Mouse (Mus musculus): ENCODE data around the gene Dock8.
"Not testable (repeated sequence)": the region's sequence is repeated elsewhere in the genome, so short reads cannot be mapped to it uniquely, and the experiment has no call there.

Dock8 gene

DNA sequence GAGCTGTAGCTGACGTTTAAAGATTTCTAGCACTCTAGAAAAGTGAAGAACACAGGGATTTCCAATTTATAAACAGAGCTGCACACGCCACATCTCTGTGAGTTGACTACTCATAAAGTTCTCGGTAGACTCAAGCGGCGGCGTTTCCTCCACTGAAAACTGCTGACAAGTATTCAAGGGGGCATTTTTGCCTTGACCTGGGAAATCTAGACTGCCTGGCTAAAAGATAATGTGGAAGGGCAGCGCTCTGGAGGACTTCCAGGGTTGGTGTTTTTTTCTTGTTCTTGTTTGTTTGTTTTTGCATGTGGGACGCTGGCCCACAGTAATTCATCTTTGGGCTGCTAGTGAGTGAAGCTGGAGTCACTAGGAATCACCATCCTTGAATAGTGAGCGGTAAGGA lies 819 bp downstream of the Dock8 start:
- no peak for DNase-seq

DNA sequence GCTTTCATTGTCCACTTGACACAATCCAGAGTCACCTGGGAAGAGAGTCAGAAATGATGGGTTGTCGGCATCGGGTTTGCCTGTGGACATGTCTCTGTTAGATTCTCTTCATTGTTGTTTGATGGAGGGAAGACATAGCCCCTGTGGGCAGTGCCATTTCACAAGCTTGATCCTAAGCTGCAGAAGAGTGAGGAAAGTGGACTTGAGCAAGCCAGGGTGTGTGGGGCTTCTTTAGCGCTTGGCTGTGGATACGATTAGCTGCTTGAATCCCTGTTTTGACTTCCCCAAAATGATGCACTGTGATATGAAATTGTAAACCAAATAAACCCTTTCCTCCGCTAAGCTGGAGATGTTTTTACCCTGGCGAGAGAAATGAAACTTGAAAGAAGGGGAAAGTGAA lies 2.7 kb downstream of the Dock8 start:
- no peak for DNase-seq

DNA sequence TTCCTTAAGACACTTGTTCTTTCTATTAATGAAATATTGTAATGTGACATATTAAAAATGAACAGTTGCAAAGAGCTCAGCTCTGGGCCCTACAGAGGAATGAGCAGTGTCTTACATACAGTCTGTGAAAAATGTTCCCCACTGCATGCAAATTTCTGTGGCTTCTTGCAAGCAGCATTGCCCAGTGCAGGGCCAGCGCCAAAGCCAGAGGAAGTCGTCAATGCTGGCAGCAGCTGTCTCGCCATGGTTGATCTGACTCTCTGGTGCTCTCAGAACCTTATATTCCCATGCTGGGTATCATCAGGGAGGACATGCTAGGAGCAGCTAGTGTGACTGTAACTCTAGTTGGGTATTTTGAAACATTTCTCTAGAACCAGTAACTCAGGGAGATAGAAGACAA lies 3.5 kb downstream of the Dock8 start:
- no peak for DNase-seq

DNA sequence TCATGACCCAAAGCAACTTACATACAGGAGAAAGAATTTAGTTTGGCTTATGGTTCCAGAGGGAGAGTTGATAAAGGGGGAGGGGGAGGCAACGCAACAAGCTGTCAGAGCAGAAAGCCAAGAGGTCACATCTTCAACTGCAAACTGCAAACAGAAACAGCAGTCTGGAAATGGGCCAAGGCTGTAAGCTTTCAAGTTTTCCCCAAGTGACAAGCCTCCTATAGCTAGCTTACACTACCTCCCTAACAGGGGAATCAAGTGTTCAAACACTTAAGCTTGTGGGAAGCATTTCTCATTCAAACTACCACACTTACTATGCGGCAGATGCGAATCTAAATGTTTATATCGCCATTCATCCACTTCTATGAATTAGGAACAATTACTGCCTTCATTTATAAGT lies 4.5 kb downstream of the Dock8 start:
- DNase-seq: peak; percentile 46

DNA sequence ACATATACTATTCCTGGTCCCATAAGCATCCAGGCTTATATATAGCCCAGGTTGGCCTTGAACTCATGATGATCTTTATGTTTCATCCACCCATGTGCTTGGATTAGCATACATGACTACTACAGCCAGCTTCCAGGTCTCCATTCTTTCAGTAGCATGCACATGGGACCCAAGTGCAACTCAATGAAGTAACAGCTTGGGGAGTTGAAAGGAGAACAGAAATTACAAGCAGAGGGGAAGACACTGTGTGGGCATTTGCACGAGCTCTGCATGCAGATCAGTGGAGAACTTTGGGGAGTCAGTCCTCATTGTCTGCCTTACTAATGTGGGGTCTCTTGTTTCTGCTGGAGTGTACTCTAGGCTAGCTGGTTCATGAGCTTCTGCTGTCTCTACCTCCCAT lies 7.4 kb downstream of the Dock8 start:
- no peak for DNase-seq

DNA sequence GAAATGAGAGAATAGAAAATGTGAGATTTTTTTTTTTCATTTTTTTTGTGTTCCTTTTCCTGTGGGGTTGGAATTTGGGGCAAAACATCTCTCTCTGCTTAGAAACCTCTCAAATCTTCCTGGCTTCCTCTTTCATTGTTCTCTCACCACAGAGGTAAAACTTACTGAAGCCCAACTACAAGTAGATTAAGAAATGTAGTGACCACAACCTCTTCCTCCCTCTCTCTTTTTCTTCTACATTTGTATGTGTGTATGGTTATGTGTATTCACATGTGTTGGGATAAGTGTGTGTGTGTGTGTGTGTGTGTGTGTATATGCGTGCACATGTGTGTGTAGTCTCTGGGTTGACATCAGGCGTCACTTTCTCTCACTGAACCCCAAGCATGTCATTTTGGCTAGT lies 9.2 kb downstream of the Dock8 start:
- no peak for DNase-seq

DNA sequence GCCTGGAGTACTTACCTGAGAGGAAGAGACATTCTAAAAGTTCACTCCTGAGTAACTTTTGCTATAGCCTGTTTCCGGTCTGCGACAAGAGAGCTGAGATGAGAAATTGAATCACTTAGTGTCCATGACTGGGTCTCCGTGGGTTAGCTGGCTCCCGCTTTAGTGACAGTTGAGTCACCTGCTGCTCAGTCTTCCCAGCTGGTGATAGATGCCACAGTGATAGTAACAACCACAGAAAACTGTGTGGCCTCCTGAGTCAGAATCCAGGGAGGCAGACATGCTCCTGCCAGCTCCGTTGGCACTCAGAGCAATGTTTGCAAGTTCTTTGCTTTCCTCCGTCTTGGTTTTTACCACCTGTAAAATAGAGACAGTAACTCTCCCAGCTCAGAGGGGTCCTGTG lies 23.4 kb downstream of the Dock8 start:
- peak; percentile 24 for DNase-seq

DNA sequence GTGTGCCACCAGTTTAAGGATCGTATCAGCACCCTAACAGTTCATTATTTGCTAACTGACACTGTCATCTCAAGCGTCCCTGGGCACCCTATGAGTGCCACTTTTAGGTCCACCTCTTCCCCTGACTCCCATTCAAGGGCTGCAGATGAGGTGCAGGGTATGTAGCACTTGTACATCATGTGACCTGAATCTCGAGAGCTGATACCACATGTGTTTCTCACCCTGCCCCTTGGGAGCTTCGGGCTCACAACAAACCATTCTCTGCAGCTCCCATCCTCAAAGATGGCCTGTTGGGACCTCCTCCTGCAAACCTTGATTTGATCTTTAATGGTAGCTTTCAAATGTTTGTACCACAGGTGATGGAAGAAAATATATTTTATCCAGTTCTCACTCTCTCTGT lies 32.4 kb downstream of the Dock8 start:
- no peak for DNase-seq

DNA sequence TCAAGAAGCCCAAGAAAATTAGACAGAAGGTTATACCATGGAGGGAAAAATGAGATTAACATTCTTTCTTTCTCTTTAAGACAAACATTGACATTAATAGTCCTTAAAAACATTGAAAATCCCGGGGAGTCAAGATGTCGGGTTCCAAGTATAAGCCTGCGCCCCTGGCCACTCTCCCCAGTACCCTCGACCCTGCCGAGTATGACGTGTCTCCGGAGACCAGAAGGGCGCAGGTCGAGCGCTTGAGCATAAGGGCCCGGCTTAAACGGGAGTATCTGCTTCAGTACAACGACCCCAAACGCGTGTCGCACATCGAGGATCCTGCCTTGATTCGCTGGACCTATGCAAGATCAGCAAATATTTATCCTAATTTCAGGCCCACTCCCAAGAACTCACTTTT lies 33.7 kb downstream of the Dock8 start:
- not testable (repeated sequence) for DNase-seq

DNA sequence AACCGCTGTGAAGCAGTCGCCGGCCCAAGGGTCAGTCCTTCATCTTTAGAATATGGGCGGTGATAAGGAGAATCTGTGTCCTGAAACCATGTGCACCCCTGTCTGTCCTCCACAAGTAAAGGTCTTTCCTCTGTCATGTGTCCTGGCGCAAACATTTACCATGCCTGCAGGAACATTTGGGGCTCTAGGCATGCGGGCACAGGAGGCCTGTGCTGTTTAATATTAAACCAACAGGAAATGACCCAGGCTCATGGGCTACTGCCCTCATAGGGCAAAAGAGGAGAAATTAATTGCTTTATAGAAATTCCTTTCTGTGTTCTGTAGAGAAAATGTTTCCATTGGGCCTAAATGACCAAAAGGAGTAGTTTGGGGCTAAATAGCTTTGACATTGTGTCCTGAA lies 36.5 kb downstream of the Dock8 start:
- no peak for DNase-seq

DNA sequence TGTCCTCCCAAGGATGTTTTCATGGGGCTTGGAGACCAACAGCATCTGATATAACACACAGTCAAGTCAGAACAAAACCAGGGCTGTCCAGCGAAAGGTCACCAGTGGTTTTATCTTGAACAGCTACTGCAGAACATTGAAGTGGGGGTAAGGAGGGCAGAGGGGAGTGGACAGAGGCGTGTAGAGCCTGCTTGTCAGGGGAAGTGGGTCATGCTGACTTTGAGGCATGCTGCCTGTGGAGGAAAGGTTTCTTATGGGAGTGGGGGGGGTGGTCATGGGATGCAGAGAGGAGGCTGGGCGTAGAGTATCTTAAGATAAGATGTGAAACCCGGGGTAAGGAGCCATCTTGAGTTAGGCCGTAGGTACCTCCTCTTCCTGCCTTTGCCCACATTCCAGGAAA lies 37.5 kb downstream of the Dock8 start:
- no peak for DNase-seq

DNA sequence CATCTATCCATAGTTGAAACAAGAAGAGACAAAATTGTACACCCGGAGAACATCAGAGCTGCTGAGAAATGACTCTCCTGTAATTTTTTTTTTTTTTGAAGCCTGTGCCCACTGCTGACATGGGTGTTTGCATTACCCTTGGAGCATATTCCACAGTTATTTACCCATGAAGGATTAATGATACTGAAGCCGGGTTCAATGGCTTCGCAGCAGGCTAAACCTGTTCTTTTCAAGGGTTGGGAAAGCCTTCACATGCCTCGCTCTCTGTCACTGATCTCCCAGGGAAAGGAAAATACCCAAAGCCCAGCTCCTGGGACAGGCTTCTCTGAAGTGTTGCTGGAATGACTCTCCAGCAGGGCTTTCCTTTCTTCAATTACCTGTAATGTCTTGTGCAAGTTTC lies 37.9 kb downstream of the Dock8 start:
- no peak for DNase-seq

DNA sequence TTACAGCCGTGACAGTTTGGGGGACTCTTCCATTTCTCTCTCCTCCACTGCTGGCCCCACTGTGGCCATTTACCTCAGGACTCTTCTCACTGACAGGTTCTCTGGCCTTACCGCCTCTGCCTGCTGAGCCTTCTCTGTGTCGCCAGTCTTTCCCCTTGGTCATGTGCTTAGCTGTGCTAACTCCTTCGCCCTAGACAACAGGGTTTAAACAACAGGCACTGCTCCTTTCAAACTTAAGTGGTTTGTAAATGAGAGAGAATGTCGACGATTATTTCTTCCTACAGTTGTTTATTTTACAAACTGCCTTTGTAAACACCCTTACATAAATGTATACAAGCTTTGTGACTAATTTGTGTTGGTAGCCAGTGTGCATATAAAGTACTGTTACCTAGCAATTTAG lies 39.0 kb downstream of the Dock8 start:
- no peak for DNase-seq

DNA sequence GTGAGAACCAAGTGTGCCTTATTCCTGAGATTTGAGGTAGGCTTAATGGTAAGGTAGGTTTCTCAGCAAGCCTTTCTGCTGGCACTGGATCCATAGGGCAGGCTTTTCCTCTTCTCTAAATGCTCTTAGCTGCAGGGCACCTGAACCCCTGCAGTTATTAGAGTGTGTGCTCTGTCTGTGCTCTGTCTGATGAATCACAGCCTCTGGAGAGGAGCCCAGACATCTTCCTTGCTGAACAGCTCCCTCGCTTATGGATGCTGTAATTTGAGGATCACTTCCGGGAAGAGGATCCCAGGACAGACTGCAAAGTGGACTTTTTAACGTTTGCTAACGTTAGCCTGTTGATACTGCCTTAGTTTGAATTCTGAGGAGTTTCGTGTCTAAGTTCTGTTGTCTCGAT lies 41.9 kb downstream of the Dock8 start:
- DNase-seq: no peak

DNA sequence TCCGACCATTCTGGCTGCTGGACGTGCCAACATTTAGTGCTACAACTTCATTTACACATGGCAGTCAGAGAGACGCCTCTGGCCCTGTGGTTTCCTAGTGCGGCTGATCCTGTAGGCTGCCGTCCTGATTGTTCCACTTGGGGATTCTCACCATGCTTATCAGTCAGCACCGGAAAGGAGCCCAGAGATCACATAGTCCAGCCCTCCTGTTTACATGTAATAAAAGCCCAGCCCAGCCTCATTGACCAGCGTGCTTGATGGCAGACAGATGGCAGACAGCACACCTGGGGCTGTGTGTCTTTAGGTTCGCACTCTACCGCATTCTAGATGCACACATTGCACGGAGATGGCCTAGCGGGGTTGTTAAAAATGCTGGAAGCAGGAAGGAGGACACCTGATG lies 43.6 kb downstream of the Dock8 start:
- no peak for DNase-seq

DNA sequence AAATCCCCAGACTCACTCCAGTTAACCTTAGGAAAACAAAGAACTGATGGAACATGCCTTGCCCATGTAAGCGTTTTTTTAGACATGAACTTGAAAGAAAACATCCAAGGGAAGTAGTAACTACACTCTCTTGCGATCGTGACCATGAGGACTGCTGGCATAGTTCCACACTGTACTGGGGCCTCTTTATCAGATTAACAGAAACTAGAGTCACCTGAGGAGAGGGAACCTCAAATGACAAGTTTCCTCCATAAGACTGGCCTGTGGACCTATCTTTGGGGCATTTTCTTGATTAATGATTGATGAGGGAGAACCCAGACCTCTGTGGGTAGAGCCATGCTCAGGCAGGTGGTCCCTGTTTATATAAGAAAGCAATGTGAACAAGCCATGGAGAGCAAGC lies 44.7 kb downstream of the Dock8 start:
- DNase-seq: no peak

DNA sequence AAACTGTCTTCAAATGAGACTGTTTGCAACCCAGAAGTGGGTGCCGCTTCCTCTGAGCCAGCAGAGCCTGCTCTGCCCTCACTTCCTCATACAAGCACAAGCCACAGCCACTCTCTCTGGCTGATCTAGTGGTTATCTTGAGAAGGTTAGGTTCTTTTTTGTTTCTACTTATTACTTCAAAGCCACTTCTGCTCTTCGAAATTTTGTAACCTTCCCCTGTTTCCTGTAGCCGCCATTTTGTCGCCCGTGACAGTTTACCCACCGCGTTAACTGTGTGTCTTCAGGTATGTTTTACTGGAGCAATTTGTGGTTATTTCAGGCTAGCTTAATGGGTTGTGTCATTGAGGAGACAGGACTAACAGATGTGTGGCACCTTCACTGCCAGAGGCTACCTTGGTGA lies 53.0 kb downstream of the Dock8 start:
- DNase-seq: peak; percentile 82

DNA sequence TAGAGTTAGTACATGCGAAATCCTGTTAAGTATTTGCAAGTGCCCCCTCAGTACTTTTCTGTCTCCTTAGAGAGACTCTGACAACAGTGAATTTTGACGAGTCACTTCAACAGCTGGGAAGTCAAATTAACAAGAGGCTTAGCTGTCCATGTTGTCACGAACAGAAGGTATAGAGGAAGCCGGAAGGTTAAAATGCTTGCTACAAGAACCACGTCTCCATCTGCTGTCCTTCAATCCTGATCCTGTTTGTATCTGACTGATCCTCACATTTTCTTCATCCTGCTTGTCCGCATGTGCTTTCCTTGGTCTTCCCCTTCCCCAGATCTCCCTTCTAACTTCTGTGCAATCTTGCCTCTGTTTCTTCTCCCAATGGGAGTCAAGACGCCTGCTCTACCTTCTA lies 53.8 kb downstream of the Dock8 start:
- peak; percentile 52 for DNase-seq

DNA sequence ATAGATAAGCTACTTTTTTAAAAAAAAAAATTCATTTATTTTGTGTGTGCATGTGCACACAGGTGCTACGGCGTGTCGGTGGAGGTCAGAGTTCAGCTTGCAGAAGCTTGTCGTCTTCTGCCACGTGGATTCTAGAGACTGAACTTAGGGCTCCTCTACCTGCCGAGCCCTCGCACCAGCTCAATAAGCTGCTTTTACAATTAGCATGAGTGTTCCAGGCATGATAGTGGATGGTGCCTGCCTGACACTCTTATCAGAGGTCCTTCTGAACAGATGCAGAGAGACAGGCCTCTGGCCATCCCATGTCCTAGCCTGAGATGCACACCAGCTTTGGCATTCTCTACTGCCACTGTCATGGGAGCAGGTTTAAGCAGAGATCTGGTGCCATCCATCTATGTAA lies 55.7 kb downstream of the Dock8 start:
- no peak for DNase-seq

DNA sequence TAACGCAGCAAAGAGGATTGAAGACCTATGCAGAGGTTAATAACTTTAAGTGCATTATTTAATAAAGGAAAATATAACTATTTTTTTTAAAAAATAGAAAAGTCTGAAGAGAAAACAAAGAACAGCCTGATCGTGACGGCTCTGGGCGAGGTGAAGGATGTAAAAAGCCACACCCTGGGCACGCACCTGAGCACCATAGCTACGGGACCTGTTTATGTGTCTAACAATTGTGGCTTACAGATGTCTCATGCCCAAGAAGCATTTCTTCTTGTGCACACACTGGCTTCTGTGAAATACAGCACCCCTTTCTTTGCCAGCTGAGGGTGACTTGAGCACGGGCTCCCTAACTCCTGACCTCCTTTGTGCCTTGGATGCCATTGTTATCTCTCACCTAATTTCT lies 56.2 kb downstream of the Dock8 start:
- no peak for DNase-seq

DNA sequence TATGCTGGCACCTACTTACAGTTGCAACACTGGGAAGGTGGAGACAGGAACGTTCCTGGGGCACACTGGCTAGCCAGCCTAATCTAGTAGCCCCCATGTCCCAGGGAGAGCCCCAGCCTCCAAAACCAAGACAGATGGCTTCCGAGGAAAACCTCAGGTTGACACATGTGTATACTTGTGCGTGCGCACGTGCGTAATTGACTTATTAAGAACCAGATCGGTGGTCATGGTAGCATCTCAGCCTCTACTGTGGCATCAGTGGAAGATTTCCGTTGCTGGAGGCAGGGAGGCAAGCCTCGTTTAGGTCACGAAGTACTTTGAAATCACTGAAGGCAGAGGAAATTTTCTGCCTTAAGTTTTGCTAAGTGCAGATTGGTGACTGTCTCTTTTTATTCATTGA lies 56.9 kb downstream of the Dock8 start:
- no peak for DNase-seq

DNA sequence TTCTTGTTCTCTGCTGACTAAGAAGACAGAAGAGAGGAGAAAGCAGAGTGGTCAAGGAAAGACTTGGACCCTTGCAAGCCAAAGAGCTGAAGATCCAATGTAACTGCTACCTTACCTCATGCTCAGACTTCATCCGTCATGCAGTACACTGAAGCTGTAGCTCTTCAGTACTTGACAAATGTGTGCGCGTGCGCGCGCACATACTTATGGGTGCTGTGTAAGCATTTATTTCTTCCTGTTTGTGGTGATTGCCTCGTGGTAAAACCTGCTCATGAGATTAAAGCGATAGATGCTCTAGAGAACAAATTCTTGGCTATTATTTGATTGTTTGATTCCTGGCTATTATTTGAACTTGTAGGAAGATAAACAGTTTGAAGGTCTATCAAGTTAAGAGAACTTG lies 58.5 kb downstream of the Dock8 start:
- DNase-seq: no peak

DNA sequence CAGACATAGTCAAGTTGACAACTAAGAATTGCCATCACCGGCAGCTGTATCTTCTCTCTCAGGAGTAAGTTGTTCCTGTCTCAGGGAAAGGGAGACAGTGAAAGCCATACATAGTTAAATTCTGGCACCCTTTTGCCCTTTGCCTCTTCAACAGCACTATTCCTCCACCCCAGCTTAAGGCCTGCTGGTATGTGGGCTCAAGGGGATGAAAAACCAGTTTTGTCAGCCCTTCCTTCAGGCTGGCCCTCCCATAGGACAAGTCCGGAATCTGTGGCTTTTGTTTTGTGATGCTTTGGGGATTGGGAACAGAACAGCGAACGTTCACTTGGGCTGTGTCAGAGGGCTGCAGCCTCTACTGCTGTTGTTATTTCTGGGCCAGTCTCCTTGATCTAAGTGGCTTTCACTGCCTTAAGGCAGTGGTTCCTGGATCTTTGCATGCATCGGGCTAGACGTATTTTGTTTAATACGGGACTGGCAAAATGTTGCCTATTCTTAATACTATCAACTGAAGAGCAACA lies 60.6 kb downstream of the Dock8 start:
- no peak for DNase-seq

DNA sequence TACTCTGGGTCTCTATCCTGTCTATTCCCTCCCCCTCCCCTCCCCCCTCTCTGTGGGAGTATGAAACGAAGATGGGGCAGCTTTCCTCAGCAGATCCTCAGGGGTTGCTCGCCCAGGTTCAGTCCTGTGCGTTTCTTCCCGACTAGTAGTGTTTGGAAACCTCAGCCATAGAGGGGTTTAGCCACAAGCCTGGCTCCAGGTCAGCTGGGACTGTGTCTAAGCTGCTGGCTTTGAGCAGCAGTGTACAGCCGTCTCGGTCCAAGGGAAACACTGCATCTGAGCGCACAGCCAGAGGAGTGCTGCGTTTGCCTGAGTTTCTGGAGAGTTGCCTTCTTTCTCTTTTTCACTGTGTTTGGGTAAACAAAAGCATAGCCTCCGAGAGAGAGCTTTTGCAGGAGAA lies 61.0 kb downstream of the Dock8 start:
- no peak for DNase-seq

DNA sequence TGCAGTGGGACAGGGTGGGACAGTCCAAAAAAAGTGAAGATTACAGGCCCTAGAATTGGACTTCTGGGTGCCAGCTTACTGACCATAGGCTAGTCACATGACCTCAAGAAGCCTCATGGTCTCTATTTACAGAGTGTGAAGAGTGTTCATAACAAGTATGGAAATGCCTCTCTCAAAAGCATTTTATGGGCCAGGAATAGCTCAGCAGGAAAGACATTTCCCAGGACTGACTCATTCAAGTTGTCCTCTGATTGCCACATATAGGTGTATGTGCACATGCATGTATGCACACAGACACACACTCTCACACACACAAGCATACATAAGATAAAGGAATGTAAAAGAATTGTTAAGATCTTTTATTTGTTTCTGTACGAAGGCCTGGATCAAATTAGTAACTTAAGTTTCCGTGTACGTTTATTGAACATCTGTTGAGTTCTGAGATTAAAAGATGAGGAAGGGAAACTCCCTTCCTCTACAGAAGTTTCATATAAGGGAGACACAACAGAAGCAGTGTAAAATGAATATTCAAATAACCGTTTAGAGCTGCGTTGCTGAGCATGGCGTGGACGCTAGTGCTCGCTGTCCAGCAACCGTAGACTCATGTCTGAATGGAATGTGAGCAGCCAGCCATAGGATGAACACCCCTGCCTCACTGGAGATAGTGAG lies 63.0 kb downstream of the Dock8 start:
- DNase-seq: no peak

DNA sequence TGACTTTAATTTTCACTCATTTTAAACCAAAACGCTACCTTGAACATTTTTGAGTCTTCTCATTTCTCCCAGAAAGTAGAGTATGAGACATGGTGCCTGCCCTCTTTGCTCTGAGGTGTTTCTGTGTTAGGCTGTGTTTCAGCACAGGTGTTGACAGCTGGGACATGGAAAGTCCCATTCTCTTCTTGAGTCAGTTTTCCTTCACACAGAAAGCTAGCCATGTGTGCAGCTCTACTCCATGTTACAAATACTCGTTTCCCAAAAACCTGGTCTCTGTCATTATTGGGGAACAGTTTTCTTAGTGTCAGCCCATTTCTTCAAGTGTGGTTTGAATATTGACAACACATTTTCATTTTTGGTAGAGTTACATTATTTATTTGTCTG lies 63.5 kb downstream of the Dock8 start:
- DNase-seq: no peak
